Mouse (Mus musculus) thymus, adult 2 months (tissue): ENCODE measurements around the gene Hsf2.

ENCODE experiments used
- CTCF ChIP-seq: fragments of 200-500 bp; IDR thresholded peaks from 2 replicates; pipeline ENCODE4 v1.5.1; 2012; ENCODE audit warnings: mild to moderate bottlenecking, control low read depth, low read length, moderate library complexity, borderline replicate concordance; ENCODE audit not compliant: control insufficient read depth, poor library complexity, insufficient read depth; ENCODE audit errors: extremely low read depth
- POLR2A ChIP-seq: fragments of 200-500 bp; IDR thresholded peaks from 2 replicates; pipeline ENCODE4 v1.6.1; 2012; ENCODE audit warnings: mild to moderate bottlenecking, low read length, control low read depth, moderate library complexity; ENCODE audit not compliant: control insufficient read depth, poor library complexity, insufficient read depth; ENCODE audit errors: extremely low read depth

- TF ChIP-seq POLR2A = no peak
- no peak for TF ChIP-seq CTCF
Measured at GRCm38 (mm10) chr10:57515278-57515677, 29.1 kb downstream of the Hsf2 start.
